ENCODE assay signal across 8 mouse cellular contexts in genomic region chr17:12316251-12316650, GRCm38 (mm10). TPM values are rescaled to one million over a fixed set of nuclear protein-coding genes. Genes with fewer than 3 reads are reported as not detected.
DNase-seq lines count a peak whose midpoint lies in the region; ATAC-seq lines count a peak whose summit lies in the region.
"Had no signal": no experiment of that assay in that cellular context is flagged by ENCODE, and none has a peak within 500 bp of the region (broad histone marks: within the 10 kb centered on the region; RNA-seq: fewer than 3 reads in every experiment).

No protein-coding gene starts in this region.

- H3K9me3 ChIP-seq in kidney, embryonic 16.5 days (ENCODE audit: low read length) = no peaks in the 10 kb centered on the region
- H3K9me3 ChIP-seq in kidney, embryonic 14.5 days (ENCODE audit: control insufficient read depth, low read length) = no peaks in the 10 kb centered on the region

- H3K36me3 ChIP-seq in kidney, embryonic 16.5 days (ENCODE audit: insufficient read depth, low read length) = no peaks in the 10 kb centered on the region
- no peaks in the 10 kb centered on the region for H3K36me3 ChIP-seq in kidney, embryonic 14.5 days (ENCODE audit: control insufficient read depth, insufficient read depth, low read length)

- WGBS in kidney, embryonic 16.5 days = 87% methylated on average over 13 of the region's 13 CpGs
- 86% methylated on average over 13 of the region's 13 CpGs for WGBS in kidney, embryonic 14.5 days

- peaks cover 27% of the 10 kb centered on the region for H3K4me1 ChIP-seq in kidney, embryonic 16.5 days (ENCODE audit: insufficient read depth, low read length)
- peaks cover 18% of the 10 kb centered on the region for H3K4me1 ChIP-seq in kidney, embryonic 14.5 days (ENCODE audit: control insufficient read depth, insufficient read depth, low read length)

- peak overlapping the region; percentile 18; the same call in 1 of the 2 replicates for H3K4me2 ChIP-seq in kidney, embryonic 16.5 days (replicated peaks; ENCODE audit: low read depth, low read length)
- no peak overlapping the region for H3K4me2 ChIP-seq in kidney, embryonic 14.5 days (replicated peaks; ENCODE audit: low read depth, low read length)

- H3K27ac ChIP-seq in kidney, embryonic 16.5 days (ENCODE audit: low read length) = no peak overlapping the region
- H3K27ac ChIP-seq in kidney, embryonic 14.5 days (ENCODE audit: low read depth, low read length) = no peak overlapping the region

- intact Hi-C loops in left cerebral cortex, postnatal 25 days (cut with DNase I) = loop anchor here (5.0 kb wide), 2 partner anchors 56 to 279 kb away; no protein-coding TSS in a partner anchor
- intact Hi-C loops in heart, postnatal 14 days (cut with DNase I) = loop anchor here (5.0 kb wide), 1 partner anchor 56 kb away; no protein-coding TSS in a partner anchor

- DNase-seq in urinary bladder, postnatal 14 days (ENCODE audit: low spot score) = peak; percentile 41
- no peak for DNase-seq in urinary bladder, postnatal 10 days (ENCODE audit: low spot score)
- DNase-seq in left cerebral cortex, postnatal 25 days (ENCODE audit: low spot score in 2 of 2) = peak; percentile 46 to 68
- no peak for DNase-seq in heart, postnatal 14 days
- DNase-seq in ovary, postnatal 14 days (ENCODE audit: low spot score) = no peak
- DNase-seq: kidney, adult 11 months had no signal

- H3K27me3 ChIP-seq in kidney, embryonic 16.5 days (ENCODE audit: insufficient read depth, low read length) = no peaks in the 10 kb centered on the region
- H3K27me3 ChIP-seq in kidney, embryonic 14.5 days (ENCODE audit: control insufficient read depth, insufficient read depth, low read length) = no peaks in the 10 kb centered on the region

- ATAC-seq in kidney, embryonic 16.5 days (ENCODE audit: low FRiP score, low TSS enrichment) = no peak
- no peak for ATAC-seq in kidney, embryonic 14.5 days (ENCODE audit: low FRiP score, low TSS enrichment)

- H3K4me3 ChIP-seq in kidney, embryonic 16.5 days (ENCODE audit: low read length) = no peak overlapping the region
- H3K4me3 ChIP-seq in kidney, embryonic 14.5 days (ENCODE audit: low read length) = no peak overlapping the region

- no peak overlapping the region for H3K9ac ChIP-seq in kidney, embryonic 16.5 days (replicated peaks; ENCODE audit: low read length)
- H3K9ac ChIP-seq in kidney, embryonic 14.5 days (ENCODE audit: low read depth, low read length) = no peak overlapping the region

RNA-seq across cellular contexts. Expression of gene Map3k4, which starts 2.3 kb away (rescaled TPM):
- polyA plus RNA-seq in kidney, embryonic 16.5 days (2015; fragmentation: Nextera tagmentation; extraction: Ambion mirVana) = 36.0 and 38.8 TPM in 2 replicates
- 46.4 and 53.0 TPM in 2 replicates for polyA plus RNA-seq in kidney, embryonic 14.5 days (2014; fragmentation: Nextera tagmentation; extraction: Ambion mirVana)
- total RNA-seq in left cerebral cortex, postnatal 25 days (2021) = 10 to 100 TPM; 39.4 to 44.4 TPM
- total RNA-seq in heart, postnatal 14 days (2021) = 10 to 100 TPM; 36.5 to 37.5 TPM

Comparison
In these comparisons a context has a peak if more than half of its experiments do, and no peak if none do; other contexts are left out.
1. DNase-seq: peak in urinary bladder, postnatal 14 days (single experiment) and left cerebral cortex, postnatal 25 days (2 of 2); none in urinary bladder, postnatal 10 days (single experiment), heart, postnatal 14 days (0 of 2) and ovary, postnatal 14 days (single experiment).